Mouse (Mus musculus): ENCODE measurements around the gene Chrdl2. TPM values are rescaled to one million over a fixed set of nuclear protein-coding genes. Genes with fewer than 3 reads are reported as not detected.
A peak's percentile ranks its signal among the peaks of the same experiment; 100 is the strongest.

The Chrdl2 gene
- polyA plus RNA-seq, 1 experiment = 0.15 TPM

- Histone ChIP-seq H3K4me3 (replicated peaks) (no peak overlapping the region), H3K4me1 (peaks cover 39% of the 10 kb centered on the region), H3K27me3 (replicated peaks) (peaks cover 8% of the 10 kb centered on the region), H3K9me3 (peaks cover 4% of the 10 kb centered on the region; the same call in 1 of the 2 replicates), H3K36me3 (replicated peaks; ENCODE audit: low read length) (peaks cover 5% of the 10 kb centered on the region)
- no peak for TF ChIP-seq FLI1 (IDR thresholded peaks at IDR 0.05; ENCODE audit: low read length)
- no peak for TF ChIP-seq GATA1 (IDR thresholded peaks at IDR 0.05; ENCODE audit: borderline replicate concordance, low read length)
Measured at GRCm38 (mm10) chr7:99981311-99981710, 24.7 kb upstream of the Chrdl2 start.

DNA sequence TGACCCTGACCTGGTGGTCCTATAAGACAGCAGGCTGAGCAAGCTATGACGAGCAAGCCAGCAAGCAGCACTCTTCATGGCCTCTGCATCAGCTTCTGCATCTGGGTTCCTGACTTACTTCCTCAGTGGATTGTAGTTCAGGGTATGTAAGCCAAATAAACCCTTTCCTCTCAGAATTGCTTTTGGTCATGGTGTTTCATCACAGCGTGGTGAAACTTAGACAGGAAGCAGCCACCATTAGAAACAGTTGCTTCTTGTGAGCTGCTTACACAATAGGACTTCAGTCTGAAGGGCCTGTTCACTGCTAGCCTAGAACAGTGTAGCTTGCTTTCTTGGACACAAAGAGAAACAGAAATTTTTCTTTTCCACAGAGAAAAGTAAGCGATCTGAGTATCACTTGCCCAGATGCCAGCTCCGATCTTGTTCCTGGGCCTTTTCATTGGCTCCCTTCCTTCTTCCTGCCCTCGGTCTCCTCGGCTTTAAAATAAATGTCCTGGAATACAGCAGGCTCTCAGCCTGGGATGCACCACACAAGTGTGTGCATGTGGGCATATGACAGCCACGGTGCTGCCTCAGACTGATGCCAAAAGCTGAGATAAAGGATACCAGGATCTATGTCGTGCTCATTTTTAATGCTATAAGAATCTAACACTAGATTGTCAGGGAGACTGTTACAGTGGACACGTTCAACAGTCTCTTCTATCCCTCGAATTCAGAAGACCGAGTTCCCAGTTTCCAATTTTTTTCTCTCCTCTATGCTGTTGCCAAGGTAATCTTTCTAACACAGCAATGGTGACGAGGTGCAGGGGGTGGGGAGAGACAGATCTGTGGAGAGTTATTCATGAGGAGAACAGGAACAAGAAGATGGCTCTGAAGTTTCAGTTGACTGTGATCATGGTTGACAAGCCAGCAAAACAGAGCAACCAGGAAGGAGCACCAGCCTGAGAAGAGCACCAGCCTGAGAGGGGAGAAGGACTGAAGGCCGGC is 23.4 kb upstream of the Chrdl2 start:
- Histone ChIP-seq H3K9me3 (peaks cover 4% of the 10 kb centered on the region; the same call in 1 of the 2 replicates), H3K4me3 (replicated peaks) (no peak overlapping the region), H3K27me3 (replicated peaks) (peaks cover 10% of the 10 kb centered on the region), H3K4me1 (peaks cover 37% of the 10 kb centered on the region), H3K36me3 (replicated peaks; ENCODE audit: low read length) (peaks cover under 1% of the 10 kb centered on the region)
- TF ChIP-seq GATA1 (IDR thresholded peaks at IDR 0.05; ENCODE audit: borderline replicate concordance, low read length) = no peak
- TF ChIP-seq FLI1 (IDR thresholded peaks at IDR 0.05; ENCODE audit: low read length) = no peak

DNA sequence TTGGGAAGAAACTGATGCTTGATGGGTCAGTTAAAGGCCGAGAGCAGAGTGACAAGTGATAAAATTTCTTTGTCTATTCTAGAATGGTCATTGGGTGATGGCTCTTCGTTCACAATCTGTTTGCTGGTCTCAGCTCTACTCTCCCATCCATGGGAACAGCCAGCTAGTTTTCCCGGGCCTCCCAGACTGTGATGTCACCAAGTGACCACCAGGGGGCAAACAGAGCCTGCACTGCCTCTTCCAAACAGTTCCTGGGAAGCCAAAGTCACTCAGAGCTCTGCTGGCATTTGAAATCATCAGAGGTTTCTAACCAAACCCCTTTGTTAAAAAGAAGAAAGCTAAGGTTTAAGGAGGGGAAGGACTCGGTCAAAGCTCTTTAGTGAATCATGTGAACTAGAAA is 17.2 kb upstream of the Chrdl2 start:
- peaks cover 15% of the 10 kb centered on the region for H3K27me3 ChIP-seq (replicated peaks)
- H3K36me3 ChIP-seq (replicated peaks; ENCODE audit: low read length) = no peaks in the 10 kb centered on the region
- H3K4me1 ChIP-seq = peaks cover 47% of the 10 kb centered on the region
- no peak for TF ChIP-seq GATA1 (IDR thresholded peaks at IDR 0.05; ENCODE audit: borderline replicate concordance, low read length)
- no peak for TF ChIP-seq FLI1 (IDR thresholded peaks at IDR 0.05; ENCODE audit: low read length)
- H3K4me3 ChIP-seq (replicated peaks) = no peak overlapping the region
- H3K9me3 ChIP-seq = no peaks in the 10 kb centered on the region

DNA sequence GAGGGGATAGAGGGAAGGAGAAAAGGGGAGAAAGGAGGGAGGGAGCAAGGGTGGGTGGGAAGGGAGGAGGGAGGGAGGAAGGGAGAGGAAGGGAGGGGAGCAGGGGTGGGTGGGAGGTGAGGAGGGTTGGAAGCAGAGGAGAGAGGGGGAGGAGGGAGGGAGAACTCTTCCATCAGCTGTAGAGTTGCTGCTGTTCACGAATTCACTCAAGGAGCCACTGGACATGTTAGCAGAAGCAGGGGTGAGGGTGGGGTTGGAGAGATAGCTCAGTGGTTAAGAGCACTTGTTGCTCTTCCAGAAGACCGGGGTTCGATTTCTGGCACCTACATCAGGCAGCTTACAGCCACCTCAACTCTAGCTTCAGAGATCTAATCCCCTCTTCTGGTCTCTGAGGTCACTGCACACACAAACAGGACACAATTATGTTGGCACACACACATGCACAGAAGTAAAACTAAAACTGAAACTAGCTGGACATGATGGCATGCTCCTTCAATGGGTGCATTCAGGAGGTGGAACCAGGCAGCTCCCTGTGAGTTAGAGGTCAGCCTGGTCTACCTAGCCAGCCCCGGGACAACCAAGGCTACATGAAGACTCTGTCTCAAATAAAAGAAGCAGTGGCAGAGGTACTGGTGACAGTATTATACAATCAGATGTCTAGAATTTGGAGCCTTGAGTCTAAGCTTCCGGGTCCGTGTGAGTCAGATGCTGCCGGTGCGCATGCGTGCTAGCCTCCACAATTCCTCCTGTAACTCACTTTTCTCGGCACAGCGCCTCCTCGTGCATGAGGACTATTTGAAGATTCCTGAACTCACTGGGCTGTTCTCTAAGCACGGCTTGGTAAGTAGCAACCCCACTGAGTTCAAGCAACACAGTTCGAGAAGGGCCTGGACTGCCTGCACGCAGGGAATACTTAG is 15.9 kb upstream of the Chrdl2 start:
- Histone ChIP-seq H3K4me1 (peaks cover 36% of the 10 kb centered on the region), H3K4me3 (replicated peaks) (peak overlapping the region; percentile 76), H3K36me3 (replicated peaks; ENCODE audit: low read length) (no peaks in the 10 kb centered on the region), H3K9me3 (no peaks in the 10 kb centered on the region), H3K27me3 (replicated peaks) (peaks cover 15% of the 10 kb centered on the region)
- TF ChIP-seq FLI1 (IDR thresholded peaks at IDR 0.05; ENCODE audit: low read length) (no peak), GATA1 (IDR thresholded peaks at IDR 0.05; ENCODE audit: borderline replicate concordance, low read length) (no peak)

GRCm38 (mm10) chr7:99990990-99991707 is 14.8 kb upstream of the Chrdl2 start:
- no peak for TF ChIP-seq GATA1 (IDR thresholded peaks at IDR 0.05; ENCODE audit: borderline replicate concordance, low read length)
- TF ChIP-seq FLI1 (IDR thresholded peaks at IDR 0.05; ENCODE audit: low read length) = no peak
- Histone ChIP-seq H3K36me3 (replicated peaks; ENCODE audit: low read length) (no peaks in the 10 kb centered on the region), H3K27me3 (replicated peaks) (peaks cover 17% of the 10 kb centered on the region), H3K4me3 (replicated peaks) (no peak overlapping the region), H3K4me1 (peaks cover 35% of the 10 kb centered on the region), H3K9me3 (no peaks in the 10 kb centered on the region)

DNA sequence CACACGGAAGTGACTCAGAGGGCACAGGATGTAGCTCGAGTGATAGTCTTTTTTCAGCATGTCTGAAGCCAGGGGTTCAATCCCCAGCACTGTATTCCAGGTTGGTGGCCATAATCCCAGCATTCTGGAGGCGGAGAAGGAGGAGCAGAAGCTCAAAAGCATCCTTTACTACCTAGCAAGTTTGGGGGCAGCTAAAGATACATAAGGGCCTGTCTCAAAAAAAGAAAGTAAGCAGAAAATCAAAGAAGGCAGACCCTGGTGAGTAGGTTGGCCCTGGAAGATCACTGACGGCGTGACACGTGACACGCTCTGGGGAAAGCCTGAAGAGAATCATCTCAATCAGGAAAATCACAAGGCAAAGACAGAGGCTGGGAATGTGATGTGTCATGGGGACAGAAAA is 12.8 kb upstream of the Chrdl2 start:
- Histone ChIP-seq H3K27me3 (replicated peaks) (peaks cover 22% of the 10 kb centered on the region), H3K36me3 (replicated peaks; ENCODE audit: low read length) (no peaks in the 10 kb centered on the region), H3K4me1 (peaks cover 35% of the 10 kb centered on the region), H3K4me3 (replicated peaks) (no peak overlapping the region), H3K9me3 (no peaks in the 10 kb centered on the region)
- TF ChIP-seq FLI1 (IDR thresholded peaks at IDR 0.05; ENCODE audit: low read length) = no peak
- no peak for TF ChIP-seq GATA1 (IDR thresholded peaks at IDR 0.05; ENCODE audit: borderline replicate concordance, low read length)

GRCm38 (mm10) chr7:99995186-99995585 is 10.8 kb upstream of the Chrdl2 start:
- TF ChIP-seq FLI1 (IDR thresholded peaks at IDR 0.05; ENCODE audit: low read length) = no peak
- no peaks in the 10 kb centered on the region for H3K36me3 ChIP-seq (replicated peaks; ENCODE audit: low read length)
- H3K9me3 ChIP-seq = no peaks in the 10 kb centered on the region
- peaks cover 29% of the 10 kb centered on the region for H3K27me3 ChIP-seq (replicated peaks)
- H3K4me1 ChIP-seq = peaks cover 26% of the 10 kb centered on the region
- H3K4me3 ChIP-seq (replicated peaks) = no peak overlapping the region

- Histone ChIP-seq H3K27me3 (replicated peaks) (peaks cover 27% of the 10 kb centered on the region), H3K9me3 (no peaks in the 10 kb centered on the region), H3K36me3 (replicated peaks; ENCODE audit: low read length) (no peaks in the 10 kb centered on the region), H3K4me3 (replicated peaks) (no peak overlapping the region), H3K4me1 (peaks cover 7% of the 10 kb centered on the region)
- TF ChIP-seq FLI1 (IDR thresholded peaks at IDR 0.05; ENCODE audit: low read length) (no peak), GATA1 (IDR thresholded peaks at IDR 0.05; ENCODE audit: borderline replicate concordance, low read length) (no peak)
Measured at GRCm38 (mm10) chr7:99998668-99999067, 7.3 kb upstream of the Chrdl2 start.

DNA sequence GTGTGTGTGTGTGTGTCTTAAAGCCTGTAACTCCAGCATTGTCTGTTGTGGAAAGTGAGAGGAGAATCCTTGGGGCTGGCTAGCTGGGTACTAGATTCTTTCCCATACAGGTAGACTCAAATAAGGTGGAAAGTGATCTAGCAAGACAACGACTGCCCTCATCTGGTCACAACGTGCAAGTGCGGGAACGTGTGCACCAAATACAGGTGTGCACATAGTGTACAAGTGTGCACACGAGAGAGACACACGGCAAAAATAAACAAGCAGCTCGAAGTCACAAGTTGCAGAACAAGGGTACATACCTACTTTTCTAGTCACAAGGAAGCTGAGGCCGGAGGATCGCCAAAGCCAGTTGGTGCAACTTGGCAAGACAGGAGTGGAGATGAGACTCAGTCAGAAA is 2.2 kb upstream of the Chrdl2 start:
- no peak for TF ChIP-seq FLI1 (IDR thresholded peaks at IDR 0.05; ENCODE audit: low read length)
- TF ChIP-seq GATA1 (IDR thresholded peaks at IDR 0.05; ENCODE audit: borderline replicate concordance, low read length) = no peak
- Histone ChIP-seq H3K4me1 (peaks cover 13% of the 10 kb centered on the region), H3K4me3 (replicated peaks) (no peak overlapping the region), H3K36me3 (replicated peaks; ENCODE audit: low read length) (no peaks in the 10 kb centered on the region), H3K9me3 (no peaks in the 10 kb centered on the region), H3K27me3 (replicated peaks) (peaks cover 59% of the 10 kb centered on the region)

Measured in megakaryocyte, embryonic 14.5 days (primary cell).